Mouse (Mus musculus) megakaryocyte, embryonic 14.5 days (primary cell): ENCODE measurements around the gene D630003M21Rik.

Experiments used
- FLI1 ChIP-seq: IDR thresholded peaks from 2 replicates; pipeline ENCODE4 v1.6.1; 2012; ENCODE audit warnings: low read length, inconsistent platforms, mixed read lengths
- GATA1 ChIP-seq: IDR thresholded peaks from 3 replicates; pipeline ENCODE4 v1.6.1; 2012; ENCODE audit warnings: mixed read lengths, low read length, inconsistent platforms, borderline replicate concordance

GRCm38 (mm10) chr2:158178696-158179369 lies 50.2 kb downstream of the D630003M21Rik start:
- TF ChIP-seq GATA1 (no peak), FLI1 (no peak)
